Mouse (Mus musculus): ENCODE results near the gene Bcar3.

DNA sequence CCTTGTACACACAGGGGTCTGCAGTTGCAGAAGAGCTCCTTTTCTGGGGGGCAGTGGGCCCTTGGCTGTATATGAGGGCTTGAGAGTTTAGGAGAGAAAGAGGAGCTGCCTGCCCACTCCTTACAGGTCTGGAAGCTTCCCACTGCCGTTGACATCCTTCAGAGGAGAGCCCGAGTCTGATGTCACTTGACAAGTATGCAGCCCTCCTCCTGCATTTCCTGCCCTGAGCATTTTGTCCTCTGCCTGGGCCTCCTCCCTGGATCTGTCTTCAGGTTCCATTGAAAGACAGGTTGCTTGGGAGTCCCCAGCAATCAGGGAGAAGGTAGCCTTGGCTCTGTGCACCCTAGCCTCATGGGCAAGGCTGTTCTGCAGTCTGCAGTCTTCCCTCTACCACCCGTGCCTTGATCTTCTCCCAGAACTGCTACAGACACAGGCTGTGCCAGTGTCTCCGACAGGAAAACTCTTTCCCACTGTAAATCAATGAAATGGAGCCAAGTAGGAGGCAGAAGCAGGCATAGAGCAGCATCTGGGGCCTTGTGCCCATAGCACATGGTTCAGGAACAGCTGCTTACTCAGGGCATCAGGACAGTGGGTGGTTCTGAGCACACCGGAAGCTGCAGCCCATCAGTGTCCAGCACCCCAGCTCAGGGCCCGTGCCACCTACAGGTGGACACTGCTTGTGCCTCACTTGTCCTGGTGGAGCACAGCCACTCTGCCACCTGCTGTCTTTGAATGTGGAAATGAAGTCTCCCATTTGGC is 221.8 kb downstream of the Bcar3 start:
- TF ChIP-seq POLR2A (IDR thresholded peaks at IDR 0.05; ENCODE audit: insufficient read depth, low read length): no peak
- TF ChIP-seq CTCF (IDR thresholded peaks at IDR 0.05; ENCODE audit: low read depth, low read length): no peak
- no peak for TF ChIP-seq EP300 (IDR thresholded peaks at IDR 0.05; ENCODE audit: insufficient read depth, low read depth, low read length)
